Mouse (Mus musculus) intestine, embryonic 16.5 days (tissue): ENCODE measurements around the gene G6pc3. TPM values are rescaled to one million over a fixed set of nuclear protein-coding genes. Genes with fewer than 3 reads are reported as not detected.

ENCODE experiments used
- ATAC-seq: fragments of 200-750 bp; cut with Nextera tagmentation; 2 replicates; pipeline ENCODE4 v1.8.0; 2017; ENCODE audit warnings: moderate TSS enrichment, moderate library complexity
- H3K27ac ChIP-seq: fragments of 300-500 bp; sonication (generic); 2 replicates; pipeline ENCODE4 v1.5.1; 2014; ENCODE audit warnings: mild to moderate bottlenecking, low read length
- H3K27me3 ChIP-seq: fragments of 300-500 bp; sonication (generic); replicated peaks from 2 replicates; pipeline ENCODE4 v1.6.1; 2014; ENCODE audit warnings: low read length, control low read depth, mixed read lengths; ENCODE audit not compliant: control insufficient read depth, insufficient read depth
- H3K36me3 ChIP-seq: fragments of 300-500 bp; sonication (generic); 2 replicates; pipeline ENCODE4 v1.6.1; 2014; ENCODE audit warnings: low read length, control low read depth; ENCODE audit not compliant: control insufficient read depth, insufficient read depth
- H3K4me1 ChIP-seq: fragments of 300-500 bp; sonication (generic); 2 replicates; pipeline ENCODE4 v1.6.1; 2014; ENCODE audit warnings: low read length, control low read depth, mixed read lengths; ENCODE audit not compliant: control insufficient read depth, insufficient read depth
- H3K4me2 ChIP-seq: fragments of 300-500 bp; sonication (generic); 2 replicates; pipeline ENCODE4 v1.6.1; 2014; ENCODE audit warnings: low read depth, low read length, control low read depth
- H3K4me3 ChIP-seq: fragments of 300-500 bp; sonication (generic); 2 replicates; pipeline ENCODE4 v1.5.1; 2014; ENCODE audit warnings: mild to moderate bottlenecking, low read length
- H3K9ac ChIP-seq: fragments of 300-500 bp; sonication (generic); 2 replicates; pipeline ENCODE4 v1.6.1; 2014; ENCODE audit warnings: low read depth, low read length
- H3K9me3 ChIP-seq: fragments of 300-500 bp; sonication (generic); 2 replicates; pipeline ENCODE4 v1.6.1; 2016; ENCODE audit warnings: low read length, control low read depth; ENCODE audit not compliant: control insufficient read depth
- WGBS: fragments of 180-500 bp; shearing (Covaris S2); extraction: QIAGEN DNeasy Blood & Tissue Kit; methylation state at CpG from one replicate; pipeline ENCODE4 v1.1.7; 2014; 5-methylcytosine and 5-hydroxymethylcytosine counted together
- polyA plus RNA-seq: library from polyadenylated mRNA; unstranded; fragments of >200 nt; fragmentation: Nextera tagmentation; extraction: Ambion mirVana; gene quantifications from 2 replicates; pipeline ENCODE4 v1.2.1, GENCODE M21; 2015

The G6pc3 gene
- polyA plus RNA-seq, 1 experiment from 2014 or later: 32.1 TPM

DNA sequence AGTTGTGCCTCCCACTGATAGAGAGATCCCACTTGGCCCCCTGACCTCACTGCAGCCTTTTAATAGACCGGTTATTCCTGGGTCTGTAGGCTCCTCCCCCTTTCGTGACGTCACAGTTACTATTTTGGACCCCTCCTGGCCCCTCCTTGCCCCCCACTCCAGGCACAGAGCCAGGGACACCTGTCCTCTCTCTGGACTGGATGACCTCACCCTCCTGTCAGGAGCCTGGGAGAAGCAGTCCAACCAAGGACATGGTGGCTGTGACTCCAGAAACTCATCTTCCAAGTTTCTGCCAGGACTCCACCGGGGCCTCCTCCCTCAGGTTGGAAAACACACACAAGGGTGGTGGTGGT lies 30.6 kb downstream of the G6pc3 start:
- Histone ChIP-seq H3K4me2 (no peak overlapping the region), H3K4me1 (peaks cover 79% of the 10 kb centered on the region), H3K9ac (peak overlapping the region; percentile 63; the same call in 1 of the 2 replicates), H3K27me3 (no peaks in the 10 kb centered on the region), H3K4me3 (no peak overlapping the region), H3K9me3 (no peaks in the 10 kb centered on the region), H3K27ac (peak overlapping the region; percentile 93), H3K36me3 (no peaks in the 10 kb centered on the region)
- no peak for ATAC-seq
- 59% methylated on average over 4 of the region's 4 CpGs for WGBS

DNA sequence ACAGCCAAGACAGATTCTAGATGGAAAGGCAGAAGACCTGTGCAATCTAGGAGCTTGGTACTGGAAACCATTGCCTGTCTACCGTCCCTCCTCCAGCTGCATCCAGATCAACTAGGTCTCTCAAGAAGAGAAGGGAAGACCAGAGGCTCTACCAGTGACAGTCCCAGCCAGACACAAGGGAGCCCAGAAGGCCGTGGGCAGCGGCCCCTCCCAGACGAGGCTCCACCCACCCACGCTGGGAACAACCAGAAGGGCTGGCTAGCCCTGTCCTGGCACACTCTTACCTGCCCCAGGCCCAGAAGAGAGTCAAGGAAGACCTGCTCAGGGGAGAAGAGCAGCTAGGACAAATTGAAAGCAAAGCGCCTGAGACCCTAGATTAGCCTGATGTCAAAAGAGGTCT lies 31.0 kb downstream of the G6pc3 start:
- Histone ChIP-seq H3K27ac (no peak overlapping the region), H3K4me2 (no peak overlapping the region), H3K4me1 (peaks cover 79% of the 10 kb centered on the region), H3K36me3 (no peaks in the 10 kb centered on the region), H3K9me3 (no peaks in the 10 kb centered on the region), H3K9ac (no peak overlapping the region), H3K4me3 (no peak overlapping the region), H3K27me3 (no peaks in the 10 kb centered on the region)
- ATAC-seq: no peak
- 56% methylated on average over 6 of the region's 6 CpGs for WGBS

DNA sequence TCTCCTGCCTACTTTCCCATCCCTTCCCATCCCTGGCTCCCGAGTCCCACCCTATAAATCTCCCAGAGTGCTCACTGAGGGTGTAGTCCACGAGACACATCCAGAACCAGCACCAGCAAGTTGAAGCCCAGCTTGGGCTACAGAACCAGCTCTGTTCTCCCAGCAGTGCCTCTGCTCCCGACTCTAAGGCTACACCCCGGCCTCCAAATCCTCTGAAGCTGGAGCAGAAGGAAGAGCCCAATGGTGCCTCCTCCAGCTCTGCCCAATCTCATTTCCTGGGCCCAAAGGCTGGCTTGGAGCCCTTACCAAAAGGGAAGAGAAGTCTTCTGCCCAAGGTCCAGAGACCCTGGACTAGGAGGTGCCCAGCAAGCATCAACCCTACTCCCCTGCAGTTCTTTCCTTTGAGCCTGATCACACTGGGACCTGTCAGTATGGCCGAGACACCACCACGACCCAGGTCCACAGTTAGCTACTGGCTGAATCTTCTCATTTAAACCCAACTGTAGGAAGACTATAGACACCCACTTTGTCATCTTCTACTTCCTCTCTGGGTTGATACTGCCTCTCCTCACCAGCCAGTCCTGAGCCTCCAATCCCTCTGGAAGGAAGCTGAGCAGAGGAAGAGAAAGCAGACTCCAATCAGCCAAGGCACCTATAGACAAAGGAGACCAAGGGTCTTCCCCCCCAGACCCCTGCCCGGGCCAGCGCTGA lies 32.0 kb downstream of the G6pc3 start:
- H3K4me1 ChIP-seq: peaks cover 72% of the 10 kb centered on the region
- no peak overlapping the region for H3K4me2 ChIP-seq
- no peaks in the 10 kb centered on the region for H3K9me3 ChIP-seq
- peak overlapping the region; percentile 30; the same call in 1 of the 2 replicates for H3K9ac ChIP-seq
- no peak overlapping the region for H3K27ac ChIP-seq
- no peak for ATAC-seq
- H3K27me3 ChIP-seq: no peaks in the 10 kb centered on the region
- no peaks in the 10 kb centered on the region for H3K36me3 ChIP-seq
- 82% methylated on average over 8 of the region's 8 CpGs for WGBS
- no peak overlapping the region for H3K4me3 ChIP-seq

DNA sequence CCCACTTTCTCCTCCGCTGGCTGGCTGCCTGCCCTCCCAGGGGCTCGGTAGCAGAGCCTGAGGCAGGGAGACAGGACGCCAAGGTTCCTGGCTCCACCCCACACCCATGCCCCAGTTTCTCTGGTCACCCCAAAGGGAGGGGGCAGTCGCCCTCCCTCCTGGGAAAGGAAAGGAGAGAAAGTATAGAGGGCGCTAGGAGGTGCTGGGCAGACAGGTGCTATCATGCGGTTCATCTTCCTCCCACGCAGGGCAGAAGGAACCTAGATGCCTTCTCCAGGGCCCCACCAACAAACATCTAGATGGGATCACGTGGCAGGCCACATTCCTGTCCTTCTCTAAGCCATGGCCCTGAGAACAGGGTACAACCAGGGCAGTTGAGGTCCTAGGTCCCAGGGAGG lies 32.5 kb downstream of the G6pc3 start:
- WGBS: 63% methylated on average over 8 of the region's 8 CpGs
- Histone ChIP-seq H3K4me3 (no peak overlapping the region), H3K36me3 (no peaks in the 10 kb centered on the region), H3K9me3 (no peaks in the 10 kb centered on the region), H3K4me2 (no peak overlapping the region), H3K27ac (no peak overlapping the region), H3K4me1 (peaks cover 68% of the 10 kb centered on the region), H3K27me3 (no peaks in the 10 kb centered on the region), H3K9ac (peak overlapping the region; percentile 30; the same call in 1 of the 2 replicates)
- ATAC-seq: no peak

DNA sequence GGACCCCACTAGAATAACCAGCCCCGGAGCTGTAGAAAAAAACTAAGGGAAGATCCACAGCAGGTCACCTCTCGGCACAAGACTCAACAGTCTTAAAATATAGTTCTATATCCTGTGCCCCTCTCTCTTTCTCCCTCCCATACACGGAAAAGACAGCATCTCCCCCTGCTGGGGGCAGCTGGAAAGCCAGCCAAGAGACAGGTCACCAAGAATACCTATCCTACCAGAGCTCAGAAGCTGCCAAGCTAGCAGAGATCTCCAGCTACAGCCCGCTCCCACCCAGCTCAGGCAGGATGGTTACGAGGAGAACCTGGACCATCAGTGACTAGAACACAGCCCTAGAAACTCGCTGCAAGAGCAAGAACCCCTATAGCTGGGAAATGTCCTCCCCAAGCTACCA lies 33.7 kb downstream of the G6pc3 start:
- H3K27me3 ChIP-seq: no peaks in the 10 kb centered on the region
- ATAC-seq: no peak
- H3K9me3 ChIP-seq: no peaks in the 10 kb centered on the region
- 0 out of 2 replicates have a peak overlapping the region, but pooled peaks have one; percentile 22 for H3K9ac ChIP-seq
- H3K4me3 ChIP-seq: no peak overlapping the region
- no peaks in the 10 kb centered on the region for H3K36me3 ChIP-seq
- no peak overlapping the region for H3K4me2 ChIP-seq
- WGBS: 34% methylated on average over 6 of the region's 6 CpGs
- H3K4me1 ChIP-seq: peaks cover 67% of the 10 kb centered on the region
- H3K27ac ChIP-seq: no peak overlapping the region

DNA sequence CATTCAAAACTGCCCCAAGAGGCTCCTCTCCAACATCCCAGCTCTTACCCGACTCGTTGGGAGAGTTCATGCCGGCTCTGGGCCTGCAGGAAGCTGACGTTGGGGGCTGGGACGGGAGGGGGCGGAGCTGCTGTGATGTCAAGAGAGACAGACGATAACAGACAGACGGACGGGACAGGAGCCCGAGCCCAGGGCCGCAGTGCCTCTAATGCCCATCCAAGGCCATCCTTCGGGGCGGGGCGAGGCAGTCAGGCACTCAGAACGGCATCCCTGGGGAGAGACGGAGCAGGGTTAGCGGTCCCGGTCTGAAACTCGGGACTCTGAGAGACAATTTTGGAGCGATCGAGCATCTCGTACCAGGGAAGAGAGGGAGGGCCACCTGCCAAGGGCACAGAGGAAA lies 35.3 kb downstream of the G6pc3 start:
- Histone ChIP-seq H3K4me3 (peak overlapping the region; percentile 7; the same call in 1 of the 2 replicates), H3K27ac (no peak overlapping the region), H3K36me3 (no peaks in the 10 kb centered on the region), H3K9me3 (no peaks in the 10 kb centered on the region), H3K27me3 (no peaks in the 10 kb centered on the region), H3K4me2 (peak overlapping the region; percentile 29), H3K9ac (peak overlapping the region; percentile 42), H3K4me1 (peaks cover 63% of the 10 kb centered on the region)
- ATAC-seq: no peak
- 15% methylated on average over 22 of the region's 22 CpGs for WGBS

DNA sequence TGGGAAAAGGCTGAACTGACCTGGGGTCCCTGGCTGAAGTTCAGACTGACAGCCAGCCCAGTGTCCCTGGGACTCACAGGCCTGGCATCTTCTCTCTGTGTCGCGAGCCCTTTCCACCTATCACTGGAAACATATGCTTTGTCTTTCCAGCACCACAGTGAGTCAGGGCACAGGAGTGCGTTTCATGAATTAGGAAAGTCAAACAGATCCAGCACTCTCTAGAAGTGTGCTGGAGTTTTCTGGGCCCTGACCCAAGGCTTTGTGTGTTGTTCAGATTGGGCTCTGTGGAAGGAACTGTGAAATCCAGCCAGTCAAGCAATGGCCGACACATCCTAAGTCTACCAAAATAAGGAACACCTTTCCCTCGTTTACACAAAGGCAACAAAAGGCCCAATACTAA lies 35.8 kb downstream of the G6pc3 start:
- Histone ChIP-seq H3K9ac (no peak overlapping the region), H3K36me3 (no peaks in the 10 kb centered on the region), H3K4me2 (no peak overlapping the region), H3K4me1 (peaks cover 58% of the 10 kb centered on the region), H3K27ac (no peak overlapping the region), H3K27me3 (no peaks in the 10 kb centered on the region), H3K9me3 (no peaks in the 10 kb centered on the region), H3K4me3 (no peak overlapping the region)
- whole genome bisulfite sequencing: 67% methylated on average over 5 of the region's 5 CpGs
- no peak for ATAC-seq

DNA sequence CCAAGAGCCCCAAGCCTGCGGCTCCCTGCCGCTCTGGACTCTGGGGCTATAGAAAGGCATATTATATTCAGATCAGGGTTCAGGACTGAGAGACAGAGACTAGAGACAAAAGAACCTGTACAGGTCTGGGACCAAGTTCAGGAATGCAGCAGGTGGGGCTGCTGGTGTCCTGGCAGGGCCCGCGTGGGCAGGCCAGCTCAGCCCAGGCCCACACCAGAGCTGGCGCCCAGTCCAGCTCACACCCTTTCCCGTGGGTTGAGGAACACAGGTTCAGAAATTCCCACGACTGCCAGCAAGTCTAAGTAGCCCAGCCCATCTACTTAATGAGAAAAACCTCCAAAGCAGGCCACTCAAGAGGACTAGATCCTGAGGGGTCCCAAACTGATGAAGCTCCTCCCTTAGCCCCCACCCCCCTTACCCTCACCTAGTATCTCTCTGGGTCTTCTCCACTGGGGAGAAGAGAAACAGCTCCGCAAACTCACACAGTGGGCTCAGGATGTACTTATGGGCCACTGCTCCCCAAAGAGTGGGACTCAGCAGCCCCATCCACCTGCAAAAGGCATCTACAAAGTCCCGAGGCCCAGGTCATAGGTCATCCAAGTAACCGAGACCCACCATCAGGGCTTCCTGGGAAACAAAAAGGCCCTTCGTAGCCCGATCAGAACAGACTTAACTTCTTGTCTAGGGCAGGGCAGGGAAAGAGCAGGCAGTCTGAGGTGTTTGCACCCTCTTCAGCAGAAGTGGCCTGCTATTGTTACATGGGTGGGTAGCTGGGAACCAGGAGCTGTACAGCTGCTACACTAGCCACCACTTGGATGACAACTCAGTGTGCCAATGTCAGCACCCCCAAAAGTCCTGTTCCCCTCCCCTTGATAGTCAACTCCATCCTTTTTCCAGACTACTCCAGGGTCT lies 36.9 kb downstream of the G6pc3 start:
- Histone ChIP-seq H3K4me2 (no peak overlapping the region), H3K36me3 (no peaks in the 10 kb centered on the region), H3K9ac (no peak overlapping the region), H3K4me3 (no peak overlapping the region), H3K9me3 (no peaks in the 10 kb centered on the region), H3K27ac (no peak overlapping the region), H3K27me3 (no peaks in the 10 kb centered on the region), H3K4me1 (peaks cover 53% of the 10 kb centered on the region)
- WGBS: 72% methylated on average over 12 of the region's 12 CpGs
- ATAC-seq: no peak

DNA sequence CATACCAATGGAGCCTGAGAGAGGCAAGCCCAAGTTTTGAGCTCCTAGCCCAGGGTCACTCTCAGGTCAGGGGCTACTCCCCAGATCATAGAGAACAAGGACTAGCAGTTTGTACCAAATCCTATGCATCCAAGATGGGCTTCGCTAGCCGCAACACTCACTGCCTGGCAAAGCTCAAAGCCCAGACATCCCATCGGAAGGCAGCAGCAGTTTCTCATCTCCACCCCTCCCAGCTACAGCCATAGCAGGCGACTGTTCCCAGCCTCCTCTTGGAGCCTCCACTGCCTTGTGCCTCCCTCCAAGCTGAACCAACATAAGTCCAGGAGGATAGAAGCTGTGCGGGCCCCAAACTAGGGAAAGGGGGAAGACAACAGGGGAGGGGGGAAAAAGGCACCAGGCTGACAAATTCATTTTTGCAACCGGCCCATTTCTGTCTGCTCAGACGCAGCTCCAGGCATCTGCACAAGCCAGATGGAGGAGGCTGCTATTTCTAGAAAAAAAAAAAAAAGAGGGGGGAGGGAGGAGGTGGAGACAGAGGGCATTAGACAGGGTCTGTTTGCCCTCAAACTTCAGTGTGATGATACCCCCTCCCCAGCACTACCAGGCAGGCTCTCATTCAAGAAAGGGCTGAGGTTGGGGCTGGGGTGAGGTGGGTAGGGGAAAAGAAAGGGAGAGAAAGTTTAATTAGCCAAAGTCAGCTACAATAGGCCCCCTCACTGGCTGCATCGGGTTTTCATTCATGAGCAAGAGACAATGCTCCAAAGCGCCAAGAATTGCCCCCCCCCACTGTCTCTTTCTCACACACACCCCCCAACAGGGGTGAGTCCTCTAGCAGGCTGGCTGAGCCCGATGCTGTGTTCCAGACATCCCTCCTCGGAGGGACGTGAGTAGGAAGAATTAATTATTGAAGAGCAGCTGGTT lies 38.1 kb downstream of the G6pc3 start:
- Histone ChIP-seq H3K36me3 (no peaks in the 10 kb centered on the region), H3K9ac (peak overlapping the region; percentile 88), H3K27ac (peak overlapping the region; percentile 53), H3K4me2 (peak overlapping the region; percentile 83), H3K4me3 (peak overlapping the region; percentile 81), H3K4me1 (peaks cover 50% of the 10 kb centered on the region), H3K27me3 (no peaks in the 10 kb centered on the region), H3K9me3 (no peaks in the 10 kb centered on the region)
- WGBS: 29% methylated on average over 12 of the region's 12 CpGs
- ATAC-seq: no peak
